Mouse (Mus musculus) embryonic facial prominence, embryonic 11.5 days (tissue): ENCODE data around the gene C130073F10Rik. TPM values are rescaled to one million over a fixed set of nuclear protein-coding genes. Genes with fewer than 3 reads are reported as not detected.
"Not testable (repeated sequence)": the region's sequence is repeated elsewhere in the genome, so short reads cannot be mapped to it uniquely, and the experiment has no call there.

Experiments used
- ATAC-seq: fragments of 200-750 bp; cut with Nextera tagmentation; replicated peaks from 2 replicates; pipeline ENCODE4 v1.8.0; 2017; ENCODE audit warnings: low read depth; ENCODE audit not compliant: insufficient number of reproducible peaks, low FRiP score, low TSS enrichment
- DNase-seq: peaks from one replicate; pipeline ENCODE4 v3.0.0-alpha.2; 2015; ENCODE audit warnings: low spot score
- H3K27ac ChIP-seq: fragments of 300-500 bp; sonication (generic); replicated peaks from 2 replicates; pipeline ENCODE4 v1.5.1; 2014; ENCODE audit warnings: mild to moderate bottlenecking, low read depth, low read length, control low read depth
- H3K27me3 ChIP-seq: fragments of 300-500 bp; sonication (generic); 2 replicates; pipeline ENCODE4 v1.6.1; 2014; ENCODE audit warnings: mild to moderate bottlenecking, low read length, moderate library complexity, mixed read lengths; ENCODE audit not compliant: control insufficient read depth, insufficient read depth
- H3K36me3 ChIP-seq: fragments of 300-500 bp; sonication (generic); replicated peaks from 2 replicates; pipeline ENCODE4 v1.6.1; 2014; ENCODE audit warnings: low read depth, mild to moderate bottlenecking, low read length, moderate library complexity, mixed read lengths; ENCODE audit not compliant: control insufficient read depth, insufficient read depth
- H3K4me1 ChIP-seq: fragments of 300-500 bp; sonication (generic); 2 replicates; pipeline ENCODE4 v1.6.1; 2014; ENCODE audit warnings: low read length, mixed read lengths; ENCODE audit not compliant: control insufficient read depth, insufficient read depth
- H3K4me2 ChIP-seq: fragments of 300-500 bp; sonication (generic); 2 replicates; pipeline ENCODE4 v1.6.1; 2014; ENCODE audit warnings: low read depth, mild to moderate bottlenecking, control low read depth, low read length, moderate library complexity
- H3K4me3 ChIP-seq: fragments of 300-500 bp; sonication (generic); 2 replicates; pipeline ENCODE4 v1.5.1; 2014; ENCODE audit warnings: low read depth, low read length, control low read depth
- H3K9ac ChIP-seq: fragments of 300-500 bp; sonication (generic); replicated peaks from 2 replicates; pipeline ENCODE4 v1.6.1; 2014; ENCODE audit warnings: mild to moderate bottlenecking, control low read depth, low read length
- H3K9me3 ChIP-seq: fragments of 300-500 bp; sonication (generic); replicated peaks from 2 replicates; pipeline ENCODE4 v1.6.1; 2016; ENCODE audit warnings: mild to moderate bottlenecking, low read length, inconsistent platforms, mixed read lengths; ENCODE audit not compliant: control insufficient read depth
- WGBS: fragments of 180-500 bp; shearing (Covaris S2); extraction: QIAGEN DNeasy Blood & Tissue Kit; methylation state at CpG from one replicate; pipeline ENCODE4 v1.1.7; 2014; 5-methylcytosine and 5-hydroxymethylcytosine counted together
- polyA plus RNA-seq: library from polyadenylated mRNA; unstranded; fragments of >200 nt; fragmentation: Nextera tagmentation; extraction: Ambion mirVana; gene quantifications from 2 replicates; pipeline ENCODE4 v1.2.1, GENCODE M21; 2014

C130073F10Rik gene
- not detected in 2 replicates for polyA plus RNA-seq

GRCm38 (mm10) chr4:101893656-101894420 lies at the start of gene C130073F10Rik:
C130073F10Rik (minus strand) TSS chr4:101893789.
- Histone ChIP-seq H3K4me3 (no peak within 1 kb of the TSS), H3K27me3 (no peaks in the 10 kb centered on the region), H3K4me2 (no peak within 1 kb of the TSS), H3K9me3 (no peaks in the 10 kb centered on the region), H3K9ac (no peak within 1 kb of the TSS), H3K4me1 (no peaks in the 10 kb centered on the region), H3K27ac (no peak within 1 kb of the TSS), H3K36me3 (no peaks in the 10 kb centered on the region)
- no peak for ATAC-seq
- DNase-seq: no peak
- WGBS: 81% methylated on average over 7 of the region's 7 CpGs

GRCm38 (mm10) chr4:101940107-101940506 lies 46.5 kb upstream of the C130073F10Rik start, which contains the start of gene Gm12794:
Gm12794 (plus strand) TSS chr4:101940407.
- not testable (repeated sequence) for H3K9me3 ChIP-seq, H3K27ac ChIP-seq, H3K4me1 ChIP-seq, H3K27me3 ChIP-seq, H3K4me2 ChIP-seq, H3K9ac ChIP-seq, DNase-seq, H3K36me3 ChIP-seq, ATAC-seq, H3K4me3 ChIP-seq
- WGBS: 56% methylated on average over 1 of the region's 2 CpGs

GRCm38 (mm10) chr4:101908821-101909220 lies 15.2 kb upstream of the C130073F10Rik start, which contains the start of gene Gm12800:
Gm12800 (plus strand) TSS chr4:101909121.
- not testable (repeated sequence) for H3K36me3 ChIP-seq, H3K4me3 ChIP-seq
- 94% methylated on average over 1 of the region's 2 CpGs for WGBS

GRCm38 (mm10) chr4:101889377-101889776 lies 4.2 kb downstream of the C130073F10Rik start:
- no peaks in the 10 kb centered on the region for H3K4me1 ChIP-seq
- ATAC-seq (no peak), DNase-seq (no peak)
- H3K4me3 ChIP-seq: no peak overlapping the region
- no peak overlapping the region for H3K27ac ChIP-seq
- H3K27me3 ChIP-seq: no peaks in the 10 kb centered on the region
- no peaks in the 10 kb centered on the region for H3K36me3 ChIP-seq
- no peak overlapping the region for H3K4me2 ChIP-seq
- no peak overlapping the region for H3K9ac ChIP-seq
- no peaks in the 10 kb centered on the region for H3K9me3 ChIP-seq

More at GRCm38 (mm10) chr4:101908821-101909220, 15.2 kb upstream of the C130073F10Rik start, which contains the start of gene Gm12800:
- ATAC-seq, H3K27me3 ChIP-seq, DNase-seq, H3K9me3 ChIP-seq, H3K9ac ChIP-seq, H3K4me1 ChIP-seq, H3K27ac ChIP-seq, H3K4me2 ChIP-seq: not testable (repeated sequence)

GRCm38 (mm10) chr4:101883641-101884040 lies 9.9 kb downstream of the C130073F10Rik start:
- Histone ChIP-seq H3K9me3 (no peaks in the 10 kb centered on the region), H3K4me1 (no peaks in the 10 kb centered on the region), H3K27ac (no peak overlapping the region), H3K4me2 (no peak overlapping the region), H3K4me3 (no peak overlapping the region), H3K27me3 (no peaks in the 10 kb centered on the region), H3K36me3 (no peaks in the 10 kb centered on the region), H3K9ac (no peak overlapping the region)
- ATAC-seq (no peak), DNase-seq (no peak)
- WGBS: 43% methylated on average over 3 of the region's 3 CpGs

GRCm38 (mm10) chr4:101875687-101876086 lies 17.9 kb downstream of the C130073F10Rik start:
- H3K4me1 ChIP-seq, H3K4me2 ChIP-seq, H3K4me3 ChIP-seq, H3K36me3 ChIP-seq, DNase-seq, H3K9me3 ChIP-seq, H3K27ac ChIP-seq, H3K9ac ChIP-seq, H3K27me3 ChIP-seq, ATAC-seq: not testable (repeated sequence)
- WGBS: 78% methylated on average over 15 of the region's 15 CpGs

- not testable (repeated sequence) for H3K4me2 ChIP-seq, H3K9ac ChIP-seq, ATAC-seq, H3K4me3 ChIP-seq, H3K9me3 ChIP-seq, H3K27me3 ChIP-seq, H3K36me3 ChIP-seq, H3K27ac ChIP-seq, H3K4me1 ChIP-seq, DNase-seq
- WGBS: 95% methylated on average over 2 of the region's 2 CpGs
Measured at GRCm38 (mm10) chr4:101872031-101872430, 21.6 kb downstream of the C130073F10Rik start.

- Histone ChIP-seq H3K9ac (no peak overlapping the region), H3K27me3 (no peaks in the 10 kb centered on the region), H3K4me1 (no peaks in the 10 kb centered on the region), H3K4me3 (no peak overlapping the region), H3K27ac (no peak overlapping the region), H3K9me3 (no peaks in the 10 kb centered on the region), H3K4me2 (no peak overlapping the region), H3K36me3 (no peaks in the 10 kb centered on the region)
- 86% methylated on average over 6 of the region's 6 CpGs for WGBS
- no peak for ATAC-seq
- DNase-seq: no peak
Measured at GRCm38 (mm10) chr4:101862289-101862688, 31.3 kb downstream of the C130073F10Rik start.
